Mouse (Mus musculus) heart, embryonic 13.5 days (tissue): ENCODE data around the gene Nkd1. TPM values are rescaled to one million over a fixed set of nuclear protein-coding genes. Genes with fewer than 3 reads are reported as not detected.

ENCODE experiments used
- ATAC-seq: fragments of 200-750 bp; cut with Nextera tagmentation; 2 replicates; pipeline ENCODE4 v1.8.0; 2017; ENCODE audit warnings: moderate TSS enrichment; ENCODE audit not compliant: insufficient number of reproducible peaks, low FRiP score, low TSS enrichment; ENCODE audit errors: extremely low read depth
- H3K27ac ChIP-seq: fragments of 300-500 bp; sonication (generic); replicated peaks from 2 replicates; pipeline ENCODE4 v1.5.1; 2015; ENCODE audit warnings: moderate library complexity, mild to moderate bottlenecking, inconsistent platforms
- H3K27me3 ChIP-seq: fragments of 300-500 bp; sonication (generic); replicated peaks from 2 replicates; pipeline ENCODE4 v1.6.1; 2015; ENCODE audit warnings: mild to moderate bottlenecking, inconsistent platforms
- H3K36me3 ChIP-seq: fragments of 300-500 bp; sonication (generic); 2 replicates; pipeline ENCODE4 v1.6.1; 2015; ENCODE audit warnings: mild to moderate bottlenecking, inconsistent platforms
- H3K4me1 ChIP-seq: fragments of 300-500 bp; sonication (generic); 2 replicates; pipeline ENCODE4 v1.6.1; 2015; ENCODE audit warnings: inconsistent platforms
- H3K4me2 ChIP-seq: fragments of 300-500 bp; sonication (generic); 2 replicates; pipeline ENCODE4 v1.6.1; 2015; ENCODE audit warnings: inconsistent platforms, mild to moderate bottlenecking, moderate library complexity
- H3K4me3 ChIP-seq: fragments of 300-500 bp; sonication (generic); 2 replicates; pipeline ENCODE4 v1.5.1; 2015; ENCODE audit warnings: moderate library complexity, mild to moderate bottlenecking, inconsistent platforms
- H3K9ac ChIP-seq: fragments of 300-500 bp; sonication (generic); 2 replicates; pipeline ENCODE4 v1.6.1; 2015; ENCODE audit warnings: inconsistent platforms, mild to moderate bottlenecking, moderate library complexity
- H3K9me3 ChIP-seq: fragments of 300-500 bp; sonication (generic); 2 replicates; pipeline ENCODE4 v1.6.1; 2016; ENCODE audit warnings: inconsistent platforms
- WGBS: fragments of 180-500 bp; shearing (Covaris S2); methylation state at CpG from one replicate; pipeline ENCODE4 v1.1.7; 2015; ENCODE audit warnings: mixed read lengths; 5-methylcytosine and 5-hydroxymethylcytosine counted together
- polyA plus RNA-seq: library from polyadenylated mRNA; unstranded; fragments of >200 nt; fragmentation: Nextera tagmentation; extraction: Ambion mirVana; gene quantifications from 2 replicates; pipeline ENCODE4 v1.2.1, GENCODE M21; 2015

The Nkd1 gene
- polyA plus RNA-seq, 1 experiment from 2014 or later: 18.6 TPM

- 75% methylated on average over 7 of the region's 7 CpGs for WGBS
- Histone ChIP-seq H3K9me3 (peaks cover 8% of the 10 kb centered on the region; the same call in 1 of the 2 replicates), H3K4me2 (no peak overlapping the region)
These were observed 78.3 kb downstream of the Nkd1 start for GRCm38 (mm10) chr8:88599491-88599890.

GRCm38 (mm10) chr8:88603446-88603989, 82.4 kb downstream of the Nkd1 start:
- Histone ChIP-seq H3K27me3 (0 out of 2 replicates have a peak, but pooled peaks cover 3% of the 10 kb centered on the region), H3K9ac (no peak overlapping the region), H3K4me3 (peak overlapping the region; percentile 30), H3K4me2 (peak overlapping the region; percentile 56), H3K4me1 (peaks cover 17% of the 10 kb centered on the region), H3K27ac (no peak overlapping the region), H3K36me3 (no peaks in the 10 kb centered on the region), H3K9me3 (peaks cover 8% of the 10 kb centered on the region; the same call in 1 of the 2 replicates)
- ATAC-seq: no peak
- 16% methylated on average over 10 of the region's 10 CpGs for WGBS

More at GRCm38 (mm10) chr8:88599491-88599890, 78.3 kb downstream of the Nkd1 start:
- Histone ChIP-seq H3K27ac (no peak overlapping the region), H3K27me3 (0 out of 2 replicates have a peak, but pooled peaks cover 3% of the 10 kb centered on the region), H3K36me3 (no peaks in the 10 kb centered on the region), H3K4me1 (peaks cover 7% of the 10 kb centered on the region), H3K9ac (no peak overlapping the region), H3K4me3 (no peak overlapping the region)
- no peak for ATAC-seq

GRCm38 (mm10) chr8:88604065-88605038, 83.2 kb downstream of the Nkd1 start:
- WGBS: 11% methylated on average over 18 of the region's 20 CpGs
- Histone ChIP-seq H3K4me1 (peaks cover 17% of the 10 kb centered on the region), H3K27me3 (0 out of 2 replicates have a peak, but pooled peaks cover 3% of the 10 kb centered on the region), H3K4me3 (peak overlapping the region; percentile 30), H3K27ac (no peak overlapping the region), H3K4me2 (peak overlapping the region; percentile 56), H3K9me3 (peaks cover 8% of the 10 kb centered on the region; the same call in 1 of the 2 replicates), H3K9ac (no peak overlapping the region), H3K36me3 (no peaks in the 10 kb centered on the region)
- peak; percentile 22; the same call in 1 of the 2 replicates for ATAC-seq

GRCm38 (mm10) chr8:88605361-88606040, 84.3 kb downstream of the Nkd1 start:
- no peak overlapping the region for H3K9ac ChIP-seq
- ATAC-seq: no peak
- no peak overlapping the region for H3K27ac ChIP-seq
- peaks cover 17% of the 10 kb centered on the region for H3K4me1 ChIP-seq
- no peaks in the 10 kb centered on the region for H3K36me3 ChIP-seq
- no peak overlapping the region for H3K4me3 ChIP-seq
- no peak overlapping the region for H3K4me2 ChIP-seq
- peaks cover 8% of the 10 kb centered on the region; the same call in 1 of the 2 replicates for H3K9me3 ChIP-seq
- WGBS: 50% methylated on average over 13 of the region's 13 CpGs
- H3K27me3 ChIP-seq: 0 out of 2 replicates have a peak, but pooled peaks cover 9% of the 10 kb centered on the region

- H3K9ac ChIP-seq: no peak overlapping the region
- ATAC-seq: no peak
- peaks cover 20% of the 10 kb centered on the region; the same call in 1 of the 2 replicates for H3K27me3 ChIP-seq
- 63% methylated on average over 8 of the region's 8 CpGs for WGBS
- no peak overlapping the region for H3K4me3 ChIP-seq
- no peak overlapping the region for H3K27ac ChIP-seq
- no peaks in the 10 kb centered on the region for H3K36me3 ChIP-seq
- H3K4me1 ChIP-seq: peaks cover 12% of the 10 kb centered on the region
- H3K4me2 ChIP-seq: no peak overlapping the region
- H3K9me3 ChIP-seq: no peaks in the 10 kb centered on the region
These were observed 87.9 kb downstream of the Nkd1 start for GRCm38 (mm10) chr8:88609036-88609435.

- H3K9ac ChIP-seq: no peak overlapping the region
- H3K27ac ChIP-seq: no peak overlapping the region
- peaks cover 5% of the 10 kb centered on the region for H3K4me1 ChIP-seq
- H3K9me3 ChIP-seq: no peaks in the 10 kb centered on the region
- 69% methylated on average over 6 of the region's 6 CpGs for WGBS
- no peak for ATAC-seq
- H3K36me3 ChIP-seq: no peaks in the 10 kb centered on the region
- H3K4me3 ChIP-seq: no peak overlapping the region
- H3K27me3 ChIP-seq: peaks cover 32% of the 10 kb centered on the region
- no peak overlapping the region for H3K4me2 ChIP-seq
These were observed 89.1 kb downstream of the Nkd1 start for GRCm38 (mm10) chr8:88610271-88610670.

GRCm38 (mm10) chr8:88614981-88615380, 93.8 kb downstream of the Nkd1 start:
- WGBS: 63% methylated on average over 5 of the region's 5 CpGs
- peaks cover 42% of the 10 kb centered on the region for H3K27me3 ChIP-seq
- no peak overlapping the region for H3K4me2 ChIP-seq
- no peaks in the 10 kb centered on the region for H3K36me3 ChIP-seq
- ATAC-seq: no peak
- no peaks in the 10 kb centered on the region for H3K4me1 ChIP-seq
- no peak overlapping the region for H3K4me3 ChIP-seq
- H3K9me3 ChIP-seq: no peaks in the 10 kb centered on the region
- no peak overlapping the region for H3K9ac ChIP-seq
- no peak overlapping the region for H3K27ac ChIP-seq

GRCm38 (mm10) chr8:88618612-88619011, 97.5 kb downstream of the Nkd1 start:
- Histone ChIP-seq H3K27ac (no peak overlapping the region), H3K9me3 (no peaks in the 10 kb centered on the region), H3K4me2 (no peak overlapping the region), H3K36me3 (no peaks in the 10 kb centered on the region), H3K4me3 (no peak overlapping the region), H3K9ac (no peak overlapping the region; the same call in 1 of the 2 replicates), H3K4me1 (peaks cover 4% of the 10 kb centered on the region; the same call in 1 of the 2 replicates), H3K27me3 (peaks cover 58% of the 10 kb centered on the region)
- 60% methylated on average over 5 of the region's 5 CpGs for WGBS
- ATAC-seq: no peak

- Histone ChIP-seq H3K4me3 (no peak overlapping the region), H3K4me1 (peaks cover 4% of the 10 kb centered on the region; the same call in 1 of the 2 replicates), H3K9ac (no peak overlapping the region), H3K27me3 (peaks cover 63% of the 10 kb centered on the region), H3K9me3 (no peaks in the 10 kb centered on the region), H3K27ac (no peak overlapping the region), H3K4me2 (no peak overlapping the region), H3K36me3 (no peaks in the 10 kb centered on the region)
- ATAC-seq: no peak
- 68% methylated on average over 3 of the region's 3 CpGs for WGBS
These were observed 98.4 kb downstream of the Nkd1 start for GRCm38 (mm10) chr8:88619513-88619912.

- ATAC-seq: no peak
These were observed 99.8 kb downstream of the Nkd1 start for GRCm38 (mm10) chr8:88620931-88621330.

GRCm38 (mm10) chr8:88621408-88621807, 100.3 kb downstream of the Nkd1 start:
- Histone ChIP-seq H3K4me1 (peaks cover 4% of the 10 kb centered on the region; the same call in 1 of the 2 replicates), H3K27me3 (peaks cover 70% of the 10 kb centered on the region), H3K4me3 (no peak overlapping the region), H3K9me3 (no peaks in the 10 kb centered on the region), H3K4me2 (no peak overlapping the region), H3K27ac (no peak overlapping the region), H3K36me3 (no peaks in the 10 kb centered on the region), H3K9ac (no peak overlapping the region)
- no peak for ATAC-seq
- WGBS: 1% methylated on average over 8 of the region's 8 CpGs

More at GRCm38 (mm10) chr8:88620931-88621330, 99.8 kb downstream of the Nkd1 start:
- Histone ChIP-seq H3K36me3 (no peaks in the 10 kb centered on the region), H3K4me1 (peaks cover 4% of the 10 kb centered on the region; the same call in 1 of the 2 replicates), H3K4me3 (no peak overlapping the region), H3K27ac (no peak overlapping the region), H3K9me3 (no peaks in the 10 kb centered on the region), H3K27me3 (peaks cover 65% of the 10 kb centered on the region), H3K4me2 (no peak overlapping the region), H3K9ac (no peak overlapping the region)
- WGBS: 44% methylated on average over 5 of the region's 5 CpGs
